Mouse (Mus musculus) intestine, embryonic 14.5 days (tissue): ENCODE results near the gene Prom1. TPM values are rescaled to one million over a fixed set of nuclear protein-coding genes. Genes with fewer than 3 reads are reported as not detected.

ENCODE experiments used
- ATAC-seq: fragments of 200-750 bp; cut with Nextera tagmentation; replicated peaks from 2 replicates; pipeline ENCODE4 v1.8.0; 2017; ENCODE audit warnings: low read depth, moderate number of reproducible peaks, moderate TSS enrichment, moderate library complexity; ENCODE audit not compliant: low FRiP score, low TSS enrichment
- DNase-seq: peaks from one replicate; pipeline ENCODE4 v3.0.0-alpha.2; 2018; ENCODE audit warnings: low spot score
- H3K27ac ChIP-seq: fragments of 300-500 bp; sonication (generic); 2 replicates; pipeline ENCODE4 v1.5.1; 2014; ENCODE audit warnings: low read depth, mild to moderate bottlenecking, control low read depth
- H3K27me3 ChIP-seq: fragments of 300-500 bp; sonication (generic); replicated peaks from 2 replicates; pipeline ENCODE4 v1.6.1; 2014; ENCODE audit warnings: low read length, control low read depth; ENCODE audit not compliant: control insufficient read depth, insufficient read depth
- H3K36me3 ChIP-seq: fragments of 300-500 bp; sonication (generic); 2 replicates; pipeline ENCODE4 v1.6.1; 2014; ENCODE audit warnings: low read length, control low read depth; ENCODE audit not compliant: control insufficient read depth, insufficient read depth
- H3K4me1 ChIP-seq: fragments of 300-500 bp; sonication (generic); replicated peaks from 2 replicates; pipeline ENCODE4 v1.6.1; 2014; ENCODE audit warnings: low read length, control low read depth, mixed read lengths; ENCODE audit not compliant: control insufficient read depth, insufficient read depth
- H3K4me2 ChIP-seq: fragments of 300-500 bp; sonication (generic); 2 replicates; pipeline ENCODE4 v1.6.1; 2014; ENCODE audit warnings: low read length
- H3K4me3 ChIP-seq: fragments of 300-500 bp; sonication (generic); 2 replicates; pipeline ENCODE4 v1.5.1; 2014; ENCODE audit warnings: low read depth, low read length, control low read depth, mixed read lengths
- H3K9ac ChIP-seq: fragments of 300-500 bp; sonication (generic); 2 replicates; pipeline ENCODE4 v1.6.1; 2014; ENCODE audit warnings: mild to moderate bottlenecking, low read length
- H3K9me3 ChIP-seq: fragments of 300-500 bp; sonication (generic); 2 replicates; pipeline ENCODE4 v1.6.1; 2016; ENCODE audit warnings: low read length, control low read depth; ENCODE audit not compliant: control insufficient read depth
- WGBS: fragments of 180-500 bp; shearing (Covaris S2); extraction: QIAGEN DNeasy Blood & Tissue Kit; methylation state at CpG from one replicate; pipeline ENCODE4 v1.1.7; 2014; 5-methylcytosine and 5-hydroxymethylcytosine counted together
- polyA plus RNA-seq: library from polyadenylated mRNA; unstranded; fragments of >200 nt; fragmentation: Nextera tagmentation; extraction: Ambion mirVana; gene quantifications from 2 replicates; pipeline ENCODE4 v1.2.1, GENCODE M21; 2014

Gene Prom1
- polyA plus RNA-seq, 1 experiment from 2014 or later: 57.4 TPM

- 67% methylated on average over 10 of the region's 10 CpGs for WGBS
- ATAC-seq: no peak
Observed at GRCm38 (mm10) chr5:44096106-44096505, 5.7 kb downstream of the Prom1 start.

GRCm38 (mm10) chr5:44095697-44096096, 6.1 kb downstream of the Prom1 start:
- no peak overlapping the region for H3K4me2 ChIP-seq
- H3K36me3 ChIP-seq: peaks cover 25% of the 10 kb centered on the region
- 64% methylated on average over 7 of the region's 7 CpGs for WGBS
- DNase-seq (no peak), ATAC-seq (no peak)
- no peaks in the 10 kb centered on the region for H3K9me3 ChIP-seq
- no peak overlapping the region for H3K27ac ChIP-seq
- H3K9ac ChIP-seq: no peak overlapping the region
- no peak overlapping the region for H3K4me3 ChIP-seq
- peaks cover 14% of the 10 kb centered on the region for H3K4me1 ChIP-seq
- H3K27me3 ChIP-seq: no peaks in the 10 kb centered on the region

More at GRCm38 (mm10) chr5:44096106-44096505, 5.7 kb downstream of the Prom1 start:
- Histone ChIP-seq H3K9ac (no peak overlapping the region), H3K27me3 (no peaks in the 10 kb centered on the region), H3K9me3 (no peaks in the 10 kb centered on the region), H3K4me2 (no peak overlapping the region), H3K36me3 (peaks cover 24% of the 10 kb centered on the region), H3K27ac (no peak overlapping the region), H3K4me3 (no peak overlapping the region), H3K4me1 (peaks cover 14% of the 10 kb centered on the region)
- no peak for DNase-seq

- peaks cover 11% of the 10 kb centered on the region; the same call in 1 of the 2 replicates for H3K36me3 ChIP-seq
- no peaks in the 10 kb centered on the region for H3K27me3 ChIP-seq
- H3K9ac ChIP-seq: no peak overlapping the region
- 0 out of 2 replicates have a peak, but pooled peaks cover under 1% of the 10 kb centered on the region for H3K9me3 ChIP-seq
- no peaks in the 10 kb centered on the region for H3K4me1 ChIP-seq
- no peak for ATAC-seq
- H3K4me2 ChIP-seq: no peak overlapping the region
- WGBS: 40% methylated on average over 5 of the region's 5 CpGs
- DNase-seq: no peak
- no peak overlapping the region for H3K27ac ChIP-seq
- no peak overlapping the region for H3K4me3 ChIP-seq
Observed at GRCm38 (mm10) chr5:44087034-44087433, 14.8 kb downstream of the Prom1 start.

GRCm38 (mm10) chr5:44085871-44086270, 16.0 kb downstream of the Prom1 start:
- H3K27me3 ChIP-seq: no peaks in the 10 kb centered on the region
- H3K9ac ChIP-seq: no peak overlapping the region
- peaks cover 3% of the 10 kb centered on the region; the same call in 1 of the 2 replicates for H3K9me3 ChIP-seq
- WGBS: 90% methylated on average over 7 of the region's 7 CpGs
- 0 out of 2 replicates have a peak, but pooled peaks cover 2% of the 10 kb centered on the region for H3K4me1 ChIP-seq
- H3K4me3 ChIP-seq: no peak overlapping the region
- no peak for DNase-seq
- no peak overlapping the region for H3K4me2 ChIP-seq
- no peaks in the 10 kb centered on the region for H3K36me3 ChIP-seq
- no peak for ATAC-seq
- H3K27ac ChIP-seq: no peak overlapping the region

GRCm38 (mm10) chr5:44081108-44081507, 20.7 kb downstream of the Prom1 start:
- 84% methylated on average over 1 of the region's 1 CpGs for WGBS
- Histone ChIP-seq H3K36me3 (no peaks in the 10 kb centered on the region), H3K27ac (0 out of 2 replicates have a peak overlapping the region, but pooled peaks have one; percentile 3), H3K4me2 (no peak overlapping the region), H3K27me3 (no peaks in the 10 kb centered on the region), H3K9ac (no peak overlapping the region), H3K9me3 (peaks cover 3% of the 10 kb centered on the region; the same call in 1 of the 2 replicates), H3K4me3 (no peak overlapping the region), H3K4me1 (peaks cover 3% of the 10 kb centered on the region; the same call in 1 of the 2 replicates)
- no peak for DNase-seq
- no peak for ATAC-seq

GRCm38 (mm10) chr5:44080276-44081054, 21.4 kb downstream of the Prom1 start:
- Histone ChIP-seq H3K36me3 (no peaks in the 10 kb centered on the region), H3K4me3 (no peak overlapping the region), H3K27me3 (no peaks in the 10 kb centered on the region), H3K4me1 (peaks cover 3% of the 10 kb centered on the region; the same call in 1 of the 2 replicates), H3K4me2 (no peak overlapping the region), H3K9ac (no peak overlapping the region), H3K9me3 (peaks cover 3% of the 10 kb centered on the region; the same call in 1 of the 2 replicates), H3K27ac (no peak overlapping the region)
- ATAC-seq (no peak), DNase-seq (no peak)
- 71% methylated on average over 8 of the region's 8 CpGs for WGBS

- DNase-seq: no peak
- ATAC-seq: no peak
- Histone ChIP-seq H3K4me1 (peaks cover 6% of the 10 kb centered on the region), H3K9ac (no peak overlapping the region), H3K9me3 (no peaks in the 10 kb centered on the region), H3K27me3 (no peaks in the 10 kb centered on the region), H3K4me2 (no peak overlapping the region), H3K4me3 (no peak overlapping the region), H3K36me3 (no peaks in the 10 kb centered on the region), H3K27ac (0 out of 2 replicates have a peak overlapping the region, but pooled peaks have one; percentile 7)
- WGBS: 100% methylated on average over 1 of the region's 1 CpGs
Observed at GRCm38 (mm10) chr5:44075432-44075831, 26.4 kb downstream of the Prom1 start.

GRCm38 (mm10) chr5:44073634-44074033, 28.2 kb downstream of the Prom1 start:
- no peak for ATAC-seq
- H3K9me3 ChIP-seq: no peaks in the 10 kb centered on the region
- H3K27me3 ChIP-seq: no peaks in the 10 kb centered on the region
- 71% methylated on average over 3 of the region's 3 CpGs for WGBS
- H3K9ac ChIP-seq: no peak overlapping the region
- peaks cover 6% of the 10 kb centered on the region for H3K4me1 ChIP-seq
- H3K4me2 ChIP-seq: no peak overlapping the region
- no peak overlapping the region for H3K27ac ChIP-seq
- H3K4me3 ChIP-seq: no peak overlapping the region
- DNase-seq: no peak
- no peaks in the 10 kb centered on the region for H3K36me3 ChIP-seq
